Mouse (Mus musculus): ENCODE measurements around the gene Gdpgp1.

Gene Gdpgp1

DNA sequence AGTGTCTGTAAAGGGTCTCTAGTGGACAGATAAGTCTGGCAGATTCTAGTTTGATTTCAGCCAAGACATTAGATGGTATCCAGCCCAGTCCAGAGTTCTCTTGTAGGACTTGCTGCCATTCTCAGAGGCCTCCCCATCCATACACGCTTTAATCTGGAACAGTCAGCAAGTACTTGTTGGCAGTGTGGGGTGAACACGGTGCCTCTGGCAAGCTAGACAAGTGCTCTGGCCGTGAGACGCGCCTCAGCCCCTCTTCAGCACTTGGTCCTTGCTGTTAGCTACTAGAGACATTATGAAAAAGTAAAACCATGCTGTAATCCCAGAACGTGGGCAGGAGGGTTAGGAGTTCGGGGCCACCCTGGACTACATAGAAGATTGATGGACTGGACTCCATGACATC is 19.1 kb upstream of the Gdpgp1 start:
- in situ Hi-C loops (cut with MboI; ENCODE audit: low pct_unique_long_range_greater_than_20kb in 1 of 2, low sequenced_read_pairs in 2 of 2, unreplicated experiment in 1 of 2): no loop called here

DNA sequence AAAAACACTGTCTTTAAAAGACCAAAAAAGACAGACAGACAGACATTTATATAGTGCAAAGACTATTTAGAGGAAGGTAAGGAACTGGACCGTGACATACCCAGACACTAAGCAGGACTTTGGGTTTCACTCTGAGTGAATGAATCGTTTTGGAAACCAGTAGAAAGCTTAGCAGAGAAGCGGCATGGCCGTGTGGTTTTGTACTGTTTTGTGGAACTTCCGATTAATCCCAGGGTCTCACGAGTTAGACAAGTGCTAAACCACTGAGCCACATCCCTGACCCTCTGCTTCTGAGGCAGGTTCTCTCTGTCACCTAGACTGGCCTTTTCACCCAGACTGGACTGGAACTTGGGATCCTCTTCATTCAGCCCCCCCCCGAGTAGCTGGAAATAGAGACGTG is 18.2 kb upstream of the Gdpgp1 start:
- in situ Hi-C loops (cut with MboI; ENCODE audit: low pct_unique_long_range_greater_than_20kb in 1 of 2, low sequenced_read_pairs in 2 of 2, unreplicated experiment in 1 of 2): no loop called here

DNA sequence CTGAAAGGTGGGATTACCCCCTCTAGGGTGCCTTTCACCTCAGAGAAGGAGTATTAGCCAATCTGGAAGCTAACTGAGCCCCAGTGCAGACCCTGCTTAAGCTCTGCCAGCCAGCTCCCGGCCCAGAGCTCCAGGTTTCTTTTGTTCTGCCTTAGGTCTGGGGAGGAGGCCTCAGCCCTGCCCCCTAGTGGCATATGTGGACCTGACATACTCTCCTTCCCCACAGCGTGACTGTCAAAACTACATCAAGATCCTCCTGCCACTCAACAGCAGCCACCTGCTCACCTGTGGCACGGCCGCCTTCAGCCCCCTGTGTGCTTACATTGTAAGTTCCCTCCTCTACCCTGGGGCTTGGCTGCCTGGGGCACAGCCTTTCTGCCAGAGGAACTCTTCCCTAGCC is 17.3 kb upstream of the Gdpgp1 start:
- in situ Hi-C loops (cut with MboI; ENCODE audit: low pct_unique_long_range_greater_than_20kb in 1 of 2, low sequenced_read_pairs in 2 of 2, unreplicated experiment in 1 of 2): loop anchor here in 1 of 2 experiments (5.0 kb wide), 1 partner anchor 53 kb away; no protein-coding TSS in a partner anchor

DNA sequence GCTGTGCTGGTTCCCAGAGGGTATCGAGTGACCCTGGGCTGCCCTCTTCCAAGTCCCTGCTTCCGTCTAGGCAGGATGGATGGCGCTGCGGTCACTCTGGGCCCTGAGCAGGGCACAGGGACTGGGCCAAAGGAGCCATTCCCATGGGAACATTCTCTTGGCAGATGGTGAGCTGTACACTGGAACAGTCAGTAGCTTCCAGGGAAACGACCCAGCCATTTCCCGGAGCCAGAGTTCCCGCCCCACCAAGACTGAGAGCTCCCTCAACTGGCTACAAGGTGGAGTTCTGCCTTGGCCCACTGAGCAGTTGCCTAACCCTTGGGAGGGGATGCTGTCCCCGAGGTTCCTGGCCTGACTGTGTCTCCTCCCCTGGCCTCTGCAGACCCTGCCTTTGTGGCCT is 16.1 kb upstream of the Gdpgp1 start:
- in situ Hi-C loops (cut with MboI; ENCODE audit: low pct_unique_long_range_greater_than_20kb in 1 of 2, low sequenced_read_pairs in 2 of 2, unreplicated experiment in 1 of 2): loop anchor here in 1 of 2 experiments (5.0 kb wide), 1 partner anchor 54 kb away; no protein-coding TSS in a partner anchor

DNA sequence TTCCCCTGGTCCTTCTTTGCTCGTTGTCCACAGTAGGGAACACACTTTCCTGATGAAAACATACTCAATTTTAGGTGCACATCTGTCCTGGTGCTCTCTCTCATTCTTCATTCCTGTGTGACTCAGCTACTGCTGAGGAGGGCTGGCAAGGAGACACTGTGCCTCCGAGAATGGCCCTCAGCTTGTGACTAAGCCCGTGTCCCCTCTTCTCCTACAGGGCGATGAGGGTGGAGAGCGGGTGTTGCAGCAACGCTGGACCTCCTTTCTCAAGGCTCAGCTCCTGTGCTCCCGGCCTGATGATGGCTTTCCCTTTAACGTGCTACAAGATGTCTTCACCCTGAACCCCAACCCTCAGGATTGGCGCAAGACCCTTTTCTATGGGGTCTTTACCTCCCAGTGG is 14.0 kb upstream of the Gdpgp1 start:
- in situ Hi-C loops (cut with MboI; ENCODE audit: low pct_unique_long_range_greater_than_20kb in 1 of 2, low sequenced_read_pairs in 2 of 2, unreplicated experiment in 1 of 2): loop anchor here in 1 of 2 experiments (5.0 kb wide), 1 partner anchor 56 kb away; no protein-coding TSS in a partner anchor

DNA sequence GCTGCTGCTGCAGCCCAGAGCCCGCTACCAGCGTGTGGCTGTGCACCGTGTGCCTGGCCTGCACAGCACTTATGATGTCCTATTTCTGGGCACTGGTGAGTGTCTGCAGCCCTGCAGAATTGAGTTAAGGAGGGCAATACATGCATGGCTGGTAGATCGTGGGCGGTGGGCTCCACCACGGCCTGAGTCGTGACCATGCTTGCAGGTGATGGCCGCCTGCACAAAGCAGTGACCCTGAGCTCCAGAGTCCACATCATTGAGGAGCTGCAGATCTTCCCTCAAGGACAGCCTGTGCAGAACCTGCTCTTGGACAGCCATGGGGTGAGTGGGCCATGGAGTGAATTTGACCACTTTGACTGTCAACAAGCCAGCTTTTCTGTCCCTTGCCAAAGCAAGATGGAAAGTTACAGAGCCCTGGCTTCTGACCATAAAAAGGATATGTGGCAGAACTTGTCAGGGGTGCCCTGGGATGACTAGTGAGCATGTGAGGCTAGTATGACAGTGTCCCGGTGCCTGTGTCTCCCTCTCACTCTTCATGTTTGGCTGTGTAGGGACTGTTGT is 12.3 kb upstream of the Gdpgp1 start:
- in situ Hi-C loops (cut with MboI; ENCODE audit: low pct_unique_long_range_greater_than_20kb in 1 of 2, low sequenced_read_pairs in 2 of 2, unreplicated experiment in 1 of 2): no loop called here

DNA sequence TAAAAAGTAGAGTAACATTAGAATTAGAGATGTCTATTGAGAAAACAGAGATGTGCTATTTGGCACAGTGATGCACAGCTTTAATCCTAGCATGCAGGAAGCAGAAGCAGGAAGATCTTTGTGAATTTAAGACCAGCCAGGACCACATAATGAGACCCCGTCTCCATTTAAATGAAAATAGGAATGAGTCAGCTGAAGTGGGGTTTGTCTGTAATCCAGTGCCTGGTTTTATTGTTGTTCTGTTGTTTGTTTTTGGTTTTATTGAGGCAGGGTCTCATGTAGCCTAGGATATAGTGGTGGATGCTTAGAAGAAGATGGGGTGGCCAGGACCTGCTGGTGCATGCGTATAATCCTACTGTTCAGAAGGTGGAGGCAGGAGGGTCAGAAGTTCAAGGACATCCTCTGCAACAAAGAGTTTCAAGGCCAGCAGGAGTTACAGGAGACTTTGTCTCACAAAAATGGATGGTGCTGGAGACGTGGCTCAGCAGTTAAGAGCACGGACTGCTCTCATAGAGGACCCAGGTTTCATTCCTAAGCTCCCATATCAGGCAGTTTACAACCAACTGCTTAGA is 11.4 kb upstream of the Gdpgp1 start:
- in situ Hi-C loops (cut with MboI; ENCODE audit: low pct_unique_long_range_greater_than_20kb in 1 of 2, low sequenced_read_pairs in 2 of 2, unreplicated experiment in 1 of 2): no loop called here

DNA sequence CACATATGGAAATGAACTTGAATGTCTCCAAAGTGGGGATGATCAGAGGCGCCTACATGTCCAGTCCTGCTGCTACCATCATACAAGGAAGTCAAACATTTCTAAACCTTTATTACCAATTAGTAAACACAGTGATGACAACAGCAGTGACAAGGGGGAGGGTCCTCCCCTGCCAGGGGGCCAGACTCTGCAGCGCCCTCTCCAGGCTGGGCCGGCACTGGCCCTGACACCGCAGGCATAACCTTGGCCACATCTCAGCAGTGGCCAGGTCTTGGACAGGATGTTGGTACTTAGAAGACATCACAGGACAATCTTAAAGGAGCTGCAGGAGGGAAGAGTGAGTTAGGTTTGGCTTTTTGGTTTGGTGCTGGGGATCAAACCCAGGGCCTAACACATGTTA is 5.6 kb upstream of the Gdpgp1 start:
- in situ Hi-C loops (cut with MboI; ENCODE audit: low pct_unique_long_range_greater_than_20kb in 1 of 2, low sequenced_read_pairs in 2 of 2, unreplicated experiment in 1 of 2): no loop called here

DNA sequence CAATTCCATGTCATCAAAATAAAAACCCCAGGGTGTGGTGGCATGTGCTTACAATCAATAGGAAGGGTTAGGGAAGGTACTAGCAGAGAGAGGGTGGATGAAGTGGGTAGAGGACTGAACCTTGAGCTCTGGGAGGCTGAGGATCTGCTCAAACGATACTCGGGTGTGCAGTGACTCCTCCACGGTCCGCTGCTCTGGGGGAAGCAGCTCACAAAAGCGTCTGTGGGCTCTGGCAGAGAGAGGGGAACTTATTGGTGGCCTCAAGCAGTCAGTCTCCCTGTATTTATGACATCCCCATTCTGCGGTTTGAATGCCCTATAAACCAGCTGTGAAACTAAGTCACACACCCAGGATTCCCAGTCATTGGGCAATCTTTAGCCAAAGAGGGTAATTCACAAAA is 2.5 kb upstream of the Gdpgp1 start:
- in situ Hi-C loops (cut with MboI; ENCODE audit: low pct_unique_long_range_greater_than_20kb in 1 of 2, low sequenced_read_pairs in 2 of 2, unreplicated experiment in 1 of 2): no loop called here

DNA sequence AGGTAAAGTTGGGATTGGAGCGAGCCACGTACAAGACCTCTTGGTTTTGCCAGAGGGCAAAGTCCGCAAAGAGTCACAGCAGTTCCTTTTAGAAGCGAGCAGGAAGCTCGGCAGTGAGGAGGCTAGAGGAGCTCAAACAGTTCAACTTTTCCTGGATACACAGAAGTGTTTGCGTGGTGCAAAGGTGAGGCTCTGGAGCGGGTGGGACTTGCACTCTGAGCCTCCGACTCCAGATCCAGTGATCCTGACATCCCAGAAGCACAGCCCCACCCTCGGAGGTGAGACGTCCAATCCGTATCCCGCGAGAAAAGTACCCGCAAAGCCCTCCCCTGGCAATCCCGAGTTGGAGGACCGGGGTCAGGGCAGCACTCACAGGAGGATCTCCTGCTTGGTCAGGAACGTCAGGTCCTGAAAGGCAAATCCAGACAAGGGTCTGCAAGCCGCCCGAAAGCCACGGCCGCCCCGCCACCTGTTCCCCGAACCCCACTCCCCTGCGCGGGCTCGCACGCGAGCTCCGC is 635 bp upstream of the Gdpgp1 start:
- in situ Hi-C loops (cut with MboI; ENCODE audit: low pct_unique_long_range_greater_than_20kb in 1 of 2, low sequenced_read_pairs in 2 of 2, unreplicated experiment in 1 of 2): no loop called here

DNA sequence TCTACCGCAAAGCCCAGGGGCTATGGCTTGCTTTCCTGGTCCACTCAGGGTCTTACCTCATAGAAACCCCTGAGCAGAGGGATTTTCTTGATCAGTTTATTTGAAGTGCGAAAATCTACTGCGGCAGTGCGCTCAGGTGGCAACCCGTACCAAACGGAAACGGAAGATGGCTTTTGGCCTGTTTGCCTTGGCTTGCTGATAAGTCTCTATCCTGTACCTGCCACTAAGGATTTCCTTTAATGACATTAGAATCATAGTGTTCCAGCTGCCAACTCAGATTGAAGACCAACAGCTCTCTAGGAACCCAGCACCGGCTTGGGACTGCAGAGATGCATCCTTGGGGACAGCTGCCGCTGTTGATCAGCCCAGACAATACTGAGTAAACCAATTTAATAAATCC is 1.1 kb downstream of the Gdpgp1 start:
- in situ Hi-C loops (cut with MboI; ENCODE audit: low pct_unique_long_range_greater_than_20kb in 1 of 2, low sequenced_read_pairs in 2 of 2, unreplicated experiment in 1 of 2): no loop called here

DNA sequence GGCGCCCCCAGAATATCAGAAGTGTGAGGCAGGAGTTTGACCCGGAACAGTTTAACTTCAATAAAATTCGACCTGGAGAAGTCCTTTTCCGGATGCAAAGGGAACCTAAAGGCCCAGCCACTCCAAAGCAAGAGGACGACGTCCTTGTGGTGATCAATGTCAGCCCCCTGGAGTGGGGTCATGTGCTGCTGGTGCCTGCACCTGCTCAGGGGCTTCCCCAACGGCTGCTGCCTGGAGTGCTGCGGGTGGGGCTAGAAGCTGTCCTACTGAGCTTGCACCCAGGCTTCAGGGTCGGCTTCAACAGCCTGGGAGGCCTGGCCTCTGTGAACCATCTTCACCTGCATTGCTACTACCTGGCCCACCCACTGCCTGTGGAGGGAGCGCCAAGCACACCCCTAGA is 5.9 kb downstream of the Gdpgp1 start:
- in situ Hi-C loops (cut with MboI; ENCODE audit: low pct_unique_long_range_greater_than_20kb in 1 of 2, low sequenced_read_pairs in 2 of 2, unreplicated experiment in 1 of 2): no loop called here

DNA sequence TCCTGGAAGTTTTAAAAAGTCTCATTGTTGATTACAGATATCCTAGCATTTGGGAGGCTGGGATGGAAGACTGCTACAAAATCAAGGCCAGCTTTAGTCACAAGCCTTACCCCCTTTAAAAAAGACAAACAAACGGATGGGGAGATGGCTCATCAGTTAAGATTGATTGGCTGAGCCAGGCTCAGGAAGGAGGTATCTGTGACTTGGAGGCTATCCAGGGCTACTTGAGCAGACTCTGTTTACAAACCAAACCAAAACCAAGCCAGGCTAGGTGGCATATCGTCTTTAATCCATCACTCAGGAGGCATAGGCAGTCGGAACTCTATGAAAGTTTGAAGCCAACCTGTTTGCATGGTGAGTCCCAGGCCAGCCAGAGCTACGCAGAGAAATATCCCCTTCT is 9.0 kb downstream of the Gdpgp1 start:
- in situ Hi-C loops (cut with MboI; ENCODE audit: low pct_unique_long_range_greater_than_20kb in 1 of 2, low sequenced_read_pairs in 2 of 2, unreplicated experiment in 1 of 2): no loop called here

DNA sequence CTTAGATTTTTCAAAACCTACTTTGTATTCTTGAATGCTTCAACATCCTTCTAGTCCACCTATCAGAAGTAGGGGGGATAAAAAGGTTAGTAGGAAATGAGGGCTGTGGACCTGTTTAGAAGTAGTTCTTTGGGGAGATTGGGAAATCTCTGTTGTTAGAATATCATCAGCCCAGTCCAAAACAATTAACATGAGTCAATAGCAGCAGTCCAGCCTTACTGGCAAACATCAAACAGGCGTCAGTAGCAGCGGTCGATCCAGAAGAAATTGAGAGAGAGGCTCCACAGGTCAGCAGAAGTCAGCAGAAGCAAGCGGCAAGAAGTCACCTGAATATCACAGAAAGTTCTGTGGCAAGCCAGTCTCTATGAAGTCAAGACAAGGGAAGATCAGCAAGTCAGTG is 12.2 kb downstream of the Gdpgp1 start:
- in situ Hi-C loops (cut with MboI; ENCODE audit: low pct_unique_long_range_greater_than_20kb in 1 of 2, low sequenced_read_pairs in 2 of 2, unreplicated experiment in 1 of 2): no loop called here

DNA sequence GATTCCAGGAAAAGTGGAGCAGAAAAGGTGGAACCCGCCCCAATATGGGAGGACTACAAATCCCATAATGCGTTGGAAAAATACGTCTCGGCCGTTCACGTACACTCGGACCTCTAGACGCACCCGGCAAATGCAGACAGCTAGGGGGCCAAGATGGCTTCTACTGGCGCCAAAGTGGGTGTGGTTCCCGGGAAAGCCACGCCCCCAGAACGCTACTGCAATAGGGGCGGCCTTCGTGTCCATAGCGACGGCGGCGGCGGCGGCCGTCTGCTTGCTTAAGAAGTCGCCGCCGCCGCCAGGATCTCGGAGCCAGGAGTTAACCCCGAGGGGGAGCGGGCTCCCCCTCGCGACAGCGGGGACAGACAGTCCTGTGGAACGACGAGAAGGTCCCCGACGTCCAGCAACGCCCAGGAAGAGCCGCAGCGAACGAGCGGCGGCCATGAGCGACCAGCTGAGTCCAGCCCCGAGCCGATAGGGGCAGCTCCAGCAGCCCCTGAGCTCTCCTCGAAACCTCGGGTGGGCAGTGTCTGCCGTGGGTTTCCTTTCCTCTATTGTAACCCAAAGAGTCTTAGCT is 13.6 kb downstream of the Gdpgp1 start, which contains the start of gene Ttll13:
Gene Ttll13 (plus strand): TSS at position 229 of the 574 bp plus-strand sequence.
- in situ Hi-C loops (cut with MboI; ENCODE audit: low pct_unique_long_range_greater_than_20kb in 1 of 2, low sequenced_read_pairs in 2 of 2, unreplicated experiment in 1 of 2): no loop called here

DNA sequence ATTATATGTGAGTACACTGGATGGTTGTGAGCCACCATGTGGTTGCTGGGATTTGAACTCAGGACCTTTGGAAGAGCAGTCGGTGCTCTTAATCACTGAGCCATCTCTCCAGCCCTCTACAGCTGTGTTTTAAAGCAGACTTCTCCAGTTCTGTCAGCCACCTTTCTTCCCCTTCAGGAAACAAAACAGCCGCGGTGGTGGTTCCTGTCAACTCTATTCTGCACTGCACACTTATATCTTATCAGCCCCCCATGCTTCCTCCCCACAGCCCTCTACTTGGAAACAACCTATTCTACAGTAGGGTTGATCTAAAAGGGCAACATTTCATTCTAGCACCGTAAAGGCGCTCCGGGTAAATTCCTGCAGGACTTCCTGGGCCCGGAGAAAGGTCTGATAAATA is 14.2 kb downstream of the Gdpgp1 start:
- in situ Hi-C loops (cut with MboI; ENCODE audit: low pct_unique_long_range_greater_than_20kb in 1 of 2, low sequenced_read_pairs in 2 of 2, unreplicated experiment in 1 of 2): no loop called here

DNA sequence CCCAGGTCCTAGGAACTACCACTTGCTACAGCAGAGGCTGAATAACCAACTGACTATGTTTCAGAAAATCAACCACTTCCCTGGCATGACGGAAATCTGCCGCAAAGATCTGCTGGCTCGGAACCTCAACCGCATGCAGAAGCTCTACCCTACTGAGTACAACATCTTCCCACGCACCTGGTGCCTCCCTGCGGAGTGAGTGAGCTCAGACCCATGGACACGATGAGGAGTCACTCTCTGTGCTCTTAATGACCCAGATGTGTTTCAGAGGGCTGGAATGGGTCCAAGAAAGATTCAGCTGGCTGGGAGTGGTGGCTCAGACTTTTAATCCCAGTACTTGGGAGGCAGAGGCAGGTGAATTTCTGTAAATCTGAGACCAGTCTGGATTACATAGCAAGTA is 19.8 kb downstream of the Gdpgp1 start:
- in situ Hi-C loops (cut with MboI; ENCODE audit: low pct_unique_long_range_greater_than_20kb in 1 of 2, low sequenced_read_pairs in 2 of 2, unreplicated experiment in 1 of 2): loop anchor here in 1 of 2 experiments (10.0 kb wide), 1 partner anchor 108 kb away; no protein-coding TSS in a partner anchor

DNA sequence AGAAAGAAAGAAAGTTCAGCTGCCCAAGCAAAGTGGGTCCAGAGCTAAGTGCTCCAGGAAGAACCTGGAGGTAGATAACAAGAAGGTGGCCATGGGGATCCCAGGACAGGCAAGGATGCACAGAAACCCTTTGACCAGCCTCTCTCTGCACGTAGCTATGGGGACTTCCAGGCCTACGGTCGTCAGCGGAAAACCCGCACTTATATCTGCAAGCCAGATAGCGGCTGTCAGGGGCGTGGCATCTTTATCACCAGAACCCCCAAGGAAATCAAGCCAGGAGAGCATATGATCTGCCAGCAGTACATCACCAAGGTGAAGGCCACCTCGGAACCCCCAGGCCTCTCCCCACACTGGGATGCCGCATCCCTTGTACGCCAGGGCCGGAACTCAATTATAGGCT is 20.2 kb downstream of the Gdpgp1 start:
- in situ Hi-C loops (cut with MboI; ENCODE audit: low pct_unique_long_range_greater_than_20kb in 1 of 2, low sequenced_read_pairs in 2 of 2, unreplicated experiment in 1 of 2): loop anchor here in 1 of 2 experiments (10.0 kb wide), 1 partner anchor 108 kb away; no protein-coding TSS in a partner anchor

DNA sequence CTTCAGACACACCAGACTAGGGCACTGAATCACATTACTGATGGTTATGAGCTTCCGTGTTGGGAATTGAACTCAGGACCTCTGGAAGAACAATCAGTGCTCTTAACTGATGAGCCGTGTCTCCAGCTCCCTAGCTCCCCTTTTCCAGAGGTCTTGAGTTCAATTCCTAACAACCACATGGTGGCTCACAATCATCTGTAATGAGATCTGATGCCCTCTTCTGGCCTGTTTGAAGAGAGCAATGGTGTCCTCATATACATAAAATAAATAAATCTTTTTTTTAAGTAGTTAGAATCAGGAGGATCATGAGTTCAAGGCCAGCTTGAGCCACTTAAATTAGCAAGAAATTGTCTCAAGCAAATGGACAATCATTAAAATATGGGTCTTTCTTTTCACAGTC is 23.3 kb downstream of the Gdpgp1 start:
- in situ Hi-C loops (cut with MboI; ENCODE audit: low pct_unique_long_range_greater_than_20kb in 1 of 2, low sequenced_read_pairs in 2 of 2, unreplicated experiment in 1 of 2): loop anchor here in 1 of 2 experiments (10.0 kb wide), 1 partner anchor 111 kb away; no protein-coding TSS in a partner anchor

DNA sequence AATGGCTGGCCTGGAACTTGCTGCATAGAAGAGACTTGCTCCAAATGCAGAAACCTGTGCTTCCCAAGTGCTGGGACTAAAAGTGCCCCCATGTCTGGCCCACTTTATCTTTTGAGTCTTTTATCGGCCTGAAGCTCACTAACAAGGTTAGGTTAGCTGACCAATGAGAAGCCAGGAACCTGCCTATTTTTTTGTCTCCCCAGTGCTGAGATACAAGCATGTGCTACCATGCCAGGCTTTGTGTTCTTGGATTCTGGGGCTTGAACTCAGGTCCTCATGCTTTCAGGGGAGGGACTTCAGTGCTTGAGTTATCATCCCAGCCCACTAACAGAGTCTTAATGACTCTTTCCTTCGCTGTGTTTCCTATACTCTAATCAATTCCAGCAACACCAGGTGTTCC is 25.0 kb downstream of the Gdpgp1 start:
- in situ Hi-C loops (cut with MboI; ENCODE audit: low pct_unique_long_range_greater_than_20kb in 1 of 2, low sequenced_read_pairs in 2 of 2, unreplicated experiment in 1 of 2): loop anchor here in 1 of 2 experiments (10.0 kb wide), 1 partner anchor 113 kb away; no protein-coding TSS in a partner anchor
